Mouse (Mus musculus): ENCODE results near the gene Zdhhc16.
"Not testable (repeated sequence)": the region's sequence is repeated elsewhere in the genome, so short reads cannot be mapped to it uniquely, and the experiment has no call there.

Gene Zdhhc16

DNA sequence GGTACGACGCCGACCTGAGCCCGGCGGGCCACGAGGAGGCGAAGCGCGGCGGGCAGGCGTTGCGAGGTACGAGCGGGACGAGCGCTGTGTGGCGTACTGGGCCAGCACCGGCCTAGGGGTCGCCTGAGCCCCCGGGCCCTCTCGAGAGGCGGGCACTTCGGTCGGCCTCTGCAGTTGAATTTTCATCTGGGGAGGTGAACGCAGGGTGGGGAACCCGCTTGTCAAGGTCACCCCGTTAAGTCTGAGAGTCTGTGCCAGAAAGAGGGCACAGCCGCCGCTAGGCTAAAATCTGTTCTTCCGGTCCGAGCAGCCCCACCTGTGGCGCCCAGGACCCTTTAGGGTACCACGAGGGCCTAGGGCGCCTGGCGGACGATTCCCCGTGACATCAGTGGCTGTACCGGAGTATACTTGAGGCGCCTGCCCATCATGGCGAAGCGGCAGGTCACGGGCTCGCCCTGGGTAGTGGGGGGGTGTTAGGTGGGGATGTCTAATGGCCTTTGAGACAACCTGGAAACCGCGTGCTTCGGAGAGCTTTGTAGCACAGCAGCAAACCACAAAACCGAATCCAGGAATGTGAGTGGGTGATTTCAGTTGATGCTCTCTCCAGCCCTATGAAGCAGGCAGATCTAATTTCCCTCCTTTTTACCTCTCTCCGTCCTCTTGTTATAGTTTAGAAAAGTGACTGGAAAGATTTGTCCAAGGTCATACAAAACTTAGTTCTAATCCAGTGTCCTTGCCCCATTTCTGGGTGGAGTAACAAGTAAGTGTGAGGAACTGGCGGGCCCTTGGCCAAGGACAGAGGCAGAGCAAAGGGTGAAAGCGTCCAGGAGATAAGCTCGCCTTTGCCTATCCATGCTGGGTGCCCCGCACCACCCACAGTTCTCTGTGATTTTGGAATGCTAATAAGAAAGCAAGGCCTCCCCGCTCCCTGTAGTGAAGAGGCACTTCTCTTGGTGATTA lies 20.9 kb upstream of the Zdhhc16 start:
- peak; percentile 57; the same call in 1 of the 2 replicates for ATAC-seq (ENCODE audit: insufficient number of reproducible peaks, low FRiP score, low TSS enrichment)

DNA sequence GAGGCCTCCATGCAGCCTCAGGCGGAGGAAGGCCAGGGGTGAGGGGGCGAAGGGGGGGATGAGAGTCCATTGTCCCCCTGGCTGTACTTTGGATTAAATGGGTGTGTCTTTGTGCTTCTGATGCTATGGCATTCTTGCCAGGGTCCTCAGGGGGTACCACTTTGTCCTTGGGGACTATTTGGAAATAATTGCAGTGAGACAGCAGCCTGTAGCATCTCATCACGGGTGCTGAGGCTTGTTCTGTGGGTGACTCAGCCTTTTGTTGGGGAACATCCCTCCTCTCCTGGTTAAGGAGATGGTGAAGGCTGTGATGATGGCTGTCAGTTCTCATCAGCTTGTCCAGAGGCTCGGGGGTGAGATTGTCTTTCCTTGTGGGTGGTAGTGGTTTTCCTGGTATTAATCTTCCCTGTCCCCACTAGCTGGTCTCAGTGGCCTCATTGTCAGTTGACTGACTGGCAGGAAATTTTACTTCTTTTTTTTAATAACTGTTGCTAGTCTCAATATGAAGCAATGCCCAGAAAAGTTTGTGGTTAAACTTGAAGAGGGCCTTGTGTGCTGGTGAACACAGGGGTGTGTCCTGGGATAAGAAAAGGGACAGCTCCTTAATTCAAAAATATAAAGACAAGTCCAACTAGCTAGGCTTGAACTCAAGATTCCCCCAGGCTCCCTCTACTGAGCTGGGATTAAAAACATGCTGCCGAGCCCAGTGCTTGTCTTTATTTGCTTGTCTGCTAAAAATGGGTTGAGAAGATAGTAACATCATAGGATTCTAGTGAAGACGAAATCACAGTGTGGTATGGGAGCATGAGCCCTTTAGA lies 19.3 kb upstream of the Zdhhc16 start:
- no peak for ATAC-seq (ENCODE audit: insufficient number of reproducible peaks, low FRiP score, low TSS enrichment)

DNA sequence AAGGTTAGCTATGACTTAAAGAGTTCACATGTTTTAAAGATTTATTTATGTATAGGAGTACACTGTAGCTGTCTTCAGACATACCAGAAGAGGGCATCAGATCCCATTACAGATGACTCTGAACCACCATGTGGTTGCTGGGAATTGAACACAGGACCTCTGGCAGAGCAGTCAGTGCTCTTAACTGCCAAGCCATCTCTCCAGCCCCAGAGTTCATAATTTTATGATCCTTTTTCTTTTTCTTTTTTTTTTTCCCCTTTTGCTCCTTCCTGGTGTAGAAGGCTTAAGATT lies 18.7 kb upstream of the Zdhhc16 start:
- not testable (repeated sequence) for ATAC-seq (ENCODE audit: insufficient number of reproducible peaks, low FRiP score, low TSS enrichment)

DNA sequence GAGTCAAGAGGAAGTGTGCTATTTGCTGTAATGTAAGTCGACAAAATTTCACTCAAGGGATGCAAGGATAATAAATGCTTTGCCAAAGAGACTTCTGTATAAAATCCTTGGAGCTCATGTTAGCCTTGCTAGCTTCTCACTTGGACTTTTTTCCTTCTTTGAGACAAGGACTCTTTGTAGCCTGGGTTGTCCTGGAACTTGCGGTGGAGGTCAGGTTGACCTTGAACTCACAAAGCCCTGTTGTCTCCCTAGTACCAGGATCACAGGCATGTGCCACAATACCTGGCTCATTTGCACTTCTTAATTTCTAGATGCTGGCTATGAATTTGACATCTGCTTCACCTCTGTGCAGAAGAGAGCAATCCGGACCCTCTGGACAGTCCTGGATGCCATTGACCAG lies 18.0 kb upstream of the Zdhhc16 start:
- ATAC-seq (ENCODE audit: insufficient number of reproducible peaks, low FRiP score, low TSS enrichment), result no peak

DNA sequence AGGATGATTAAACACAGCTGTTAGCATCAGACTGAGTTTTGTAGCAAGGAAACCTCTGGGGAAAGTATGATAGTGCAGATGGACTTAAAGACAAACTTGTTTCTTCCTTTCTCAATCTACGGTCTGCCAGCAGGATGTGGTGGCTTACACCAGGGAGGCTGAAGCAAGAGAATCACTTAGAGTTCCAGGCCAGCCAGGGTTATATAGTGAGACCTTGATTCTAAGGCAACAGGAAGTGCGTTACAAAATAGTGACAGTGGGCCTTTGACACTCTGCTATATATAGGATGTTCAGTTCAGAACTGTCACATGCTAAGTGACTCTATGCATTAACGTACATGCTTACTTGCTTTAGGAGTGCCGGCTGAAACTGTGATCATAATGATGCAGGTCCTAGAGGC lies 16.4 kb upstream of the Zdhhc16 start:
- ATAC-seq (ENCODE audit: insufficient number of reproducible peaks, low FRiP score, low TSS enrichment), result no peak

DNA sequence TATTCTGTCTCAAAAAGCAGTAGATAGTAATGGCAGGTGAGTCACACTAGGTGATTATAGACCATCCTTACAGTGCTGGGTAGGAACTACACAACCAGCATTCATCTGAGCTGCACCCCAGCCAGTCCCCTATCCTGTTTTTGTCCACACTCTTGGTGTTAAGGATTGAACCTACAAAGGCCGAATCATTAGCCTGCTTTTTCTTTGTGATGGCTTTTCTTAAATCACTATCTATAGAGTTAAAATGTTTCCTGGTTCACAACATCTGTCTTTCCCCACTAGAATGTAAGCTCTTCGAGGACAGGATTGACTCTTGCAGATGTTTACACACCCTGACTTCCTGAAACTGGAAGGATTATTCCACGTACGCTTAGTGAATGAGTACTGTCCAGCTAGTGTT lies 13.8 kb upstream of the Zdhhc16 start:
- ATAC-seq (ENCODE audit: insufficient number of reproducible peaks, low FRiP score, low TSS enrichment), result no peak

DNA sequence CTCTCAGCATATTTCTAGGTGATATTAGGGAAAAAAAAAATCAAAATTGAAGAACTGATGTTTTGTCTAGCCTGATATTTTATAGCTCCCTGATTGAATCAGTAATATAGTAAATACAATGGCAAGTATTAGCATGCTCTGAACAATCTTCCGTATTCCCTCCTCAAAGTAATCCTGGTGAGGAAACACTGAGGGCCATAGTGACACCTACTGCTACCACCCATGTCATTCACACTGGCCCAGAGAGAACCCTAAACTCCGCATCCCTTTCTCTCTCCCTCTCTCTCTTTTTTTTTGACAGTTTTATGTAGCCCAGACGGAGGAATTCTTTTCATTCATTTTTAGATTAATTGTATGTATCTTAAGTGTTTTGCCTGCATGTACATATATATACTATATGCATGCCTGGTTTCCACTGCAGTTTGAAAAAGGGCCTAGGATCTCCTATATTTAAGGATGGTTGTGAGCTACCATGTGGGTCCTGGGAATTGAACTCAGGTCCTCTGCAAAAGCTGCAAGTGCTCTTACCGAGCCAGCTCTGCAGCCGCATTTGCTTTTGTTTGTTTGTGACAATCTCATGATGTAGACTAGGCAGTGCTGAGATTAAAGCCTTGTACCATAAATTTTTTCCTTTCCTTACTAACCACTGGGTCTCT lies 12.7 kb upstream of the Zdhhc16 start:
- no peak for ATAC-seq (ENCODE audit: insufficient number of reproducible peaks, low FRiP score, low TSS enrichment)

DNA sequence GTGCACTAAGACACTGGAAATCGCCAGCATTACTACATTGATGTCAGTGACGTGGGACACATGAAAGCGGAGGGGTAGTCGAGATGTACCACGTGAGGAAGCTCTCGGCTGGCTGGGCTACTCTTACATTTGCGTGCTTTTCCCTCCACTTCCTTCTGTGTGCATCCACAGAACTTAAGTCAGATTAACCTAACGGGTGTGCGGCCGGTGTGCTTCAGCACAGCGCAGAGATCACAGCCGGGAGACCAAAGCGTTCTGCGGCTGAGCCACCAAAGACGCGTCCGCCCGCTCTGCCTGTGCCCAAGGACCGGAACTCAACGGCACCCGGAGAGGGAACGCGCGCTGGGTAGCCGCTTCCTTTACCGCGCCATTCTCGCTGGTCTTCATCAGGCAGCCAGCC lies 594 bp upstream of the Zdhhc16 start:
- ATAC-seq (ENCODE audit: insufficient number of reproducible peaks, low FRiP score, low TSS enrichment), result 0 out of 2 replicates have a peak, but pooled peaks have one; percentile 6

DNA sequence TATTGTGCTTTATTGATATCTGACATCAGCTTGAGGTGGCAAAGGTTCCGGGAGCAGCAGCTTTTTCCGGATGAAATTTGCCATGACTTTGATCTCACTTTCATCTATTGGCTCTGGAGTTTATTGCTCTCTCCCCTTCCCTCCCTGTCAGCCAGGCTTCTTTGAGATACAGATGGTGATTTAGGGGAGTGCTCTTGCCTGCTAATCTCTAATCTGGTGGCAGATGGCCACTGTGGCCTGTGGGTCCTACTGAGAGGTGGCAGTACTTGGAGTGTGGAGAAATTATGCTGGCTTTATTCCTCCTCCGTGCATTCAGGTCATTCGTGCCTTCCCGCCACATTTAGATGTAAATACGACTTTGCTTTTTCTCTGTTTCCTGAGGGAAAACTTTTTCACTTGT lies 844 bp downstream of the Zdhhc16 start:
- ATAC-seq (ENCODE audit: insufficient number of reproducible peaks, low FRiP score, low TSS enrichment), result no peak

DNA sequence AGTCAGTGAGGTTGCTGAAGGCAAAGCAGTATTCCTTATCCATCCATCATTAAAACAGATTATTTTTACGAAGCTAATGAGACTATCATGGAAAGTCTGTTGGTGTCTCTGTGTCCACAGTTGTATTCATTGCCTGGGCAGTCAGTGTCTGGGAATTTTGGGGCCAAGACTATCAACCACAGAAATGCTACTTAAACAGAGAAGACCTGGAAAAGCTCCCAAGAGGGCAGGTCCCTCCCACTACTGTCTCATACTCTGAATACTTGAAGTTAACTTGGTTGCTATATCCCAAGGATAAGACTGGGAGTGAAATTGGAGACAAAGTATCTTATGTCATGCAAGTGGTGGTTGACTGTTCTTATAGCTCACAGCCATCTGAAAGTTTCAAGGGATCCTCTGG lies 2.6 kb downstream of the Zdhhc16 start:
- no peak for ATAC-seq (ENCODE audit: insufficient number of reproducible peaks, low FRiP score, low TSS enrichment)

DNA sequence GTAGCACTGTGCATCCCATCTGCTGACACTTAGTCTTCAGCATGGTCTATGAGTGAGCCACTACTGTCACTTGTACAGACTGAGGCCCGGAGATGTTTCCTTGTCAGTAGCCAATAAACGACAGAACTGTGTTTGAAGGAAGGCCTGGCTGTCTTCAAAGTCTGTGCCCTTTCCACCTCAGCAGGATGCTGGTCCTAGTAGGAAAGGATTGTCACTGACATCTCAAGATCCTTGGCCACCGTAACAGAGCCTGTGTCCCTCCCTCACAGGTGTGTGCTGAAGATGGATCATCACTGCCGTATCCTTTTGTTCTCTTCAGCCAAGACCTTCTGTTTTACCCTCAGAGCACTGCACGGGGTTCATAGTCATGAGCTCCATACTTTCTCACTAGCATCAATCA lies 5.3 kb downstream of the Zdhhc16 start:
- ATAC-seq (ENCODE audit: insufficient number of reproducible peaks, low FRiP score, low TSS enrichment), result no peak

DNA sequence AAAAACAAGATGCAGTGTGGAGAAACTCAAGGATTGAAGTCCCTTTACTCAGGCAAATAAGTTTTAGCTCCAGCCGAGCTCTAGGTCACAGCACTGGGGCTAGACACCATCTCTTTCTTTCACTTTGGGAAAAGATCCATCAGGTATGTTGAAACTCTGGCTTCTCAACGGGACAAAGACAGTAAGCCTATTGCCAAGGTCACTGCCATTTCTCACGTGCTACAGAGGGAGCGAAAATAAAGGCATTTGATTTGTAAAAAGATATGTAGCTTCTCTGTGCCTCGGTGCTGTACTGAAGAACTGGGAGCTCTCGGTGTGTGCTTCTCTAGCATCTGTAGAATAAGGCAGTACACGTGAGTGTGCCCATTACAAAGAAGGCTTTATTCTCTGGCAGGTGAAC lies 10.6 kb downstream of the Zdhhc16 start:
- no peak for ATAC-seq (ENCODE audit: insufficient number of reproducible peaks, low FRiP score, low TSS enrichment)

DNA sequence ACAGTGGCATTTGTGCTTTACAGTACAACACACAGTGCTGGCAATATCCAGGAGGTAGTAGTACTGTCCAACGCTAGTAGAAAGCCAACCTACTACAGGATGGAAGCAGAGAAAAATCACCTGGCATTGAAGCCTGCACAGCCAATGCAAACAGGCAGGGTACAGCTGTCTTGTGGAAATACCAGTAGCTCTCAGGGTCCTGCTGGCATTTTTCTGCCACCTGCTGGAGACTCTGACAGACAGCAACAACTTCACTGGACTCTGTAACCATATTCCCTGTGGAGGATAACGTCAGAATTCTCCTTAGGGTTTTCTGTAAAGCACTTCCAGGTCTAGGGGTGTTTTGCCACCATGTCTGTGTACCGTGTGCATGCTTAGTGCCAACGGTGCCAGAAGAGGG lies 19.0 kb downstream of the Zdhhc16 start:
- ATAC-seq (ENCODE audit: insufficient number of reproducible peaks, low FRiP score, low TSS enrichment), result no peak

DNA sequence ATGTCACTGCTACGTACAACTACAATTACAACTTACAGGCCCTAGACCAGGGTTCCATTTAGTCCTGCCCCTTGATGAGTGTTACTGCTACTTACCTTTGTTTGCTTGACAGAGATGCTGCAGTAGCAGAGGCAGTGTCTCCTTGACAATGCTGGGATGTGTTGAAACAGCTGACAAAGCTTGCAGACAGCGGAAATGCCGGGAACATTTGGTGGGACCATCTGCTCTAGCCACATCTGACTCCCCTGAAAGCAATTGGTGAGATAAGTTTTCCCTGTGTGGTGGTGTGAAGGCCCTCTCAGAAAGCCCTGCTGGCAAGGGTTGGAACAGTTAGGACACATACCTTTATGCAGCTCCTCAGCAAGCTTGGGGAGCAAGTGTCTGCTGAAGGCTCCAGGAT lies 20.3 kb downstream of the Zdhhc16 start:
- ATAC-seq (ENCODE audit: insufficient number of reproducible peaks, low FRiP score, low TSS enrichment), result no peak

DNA sequence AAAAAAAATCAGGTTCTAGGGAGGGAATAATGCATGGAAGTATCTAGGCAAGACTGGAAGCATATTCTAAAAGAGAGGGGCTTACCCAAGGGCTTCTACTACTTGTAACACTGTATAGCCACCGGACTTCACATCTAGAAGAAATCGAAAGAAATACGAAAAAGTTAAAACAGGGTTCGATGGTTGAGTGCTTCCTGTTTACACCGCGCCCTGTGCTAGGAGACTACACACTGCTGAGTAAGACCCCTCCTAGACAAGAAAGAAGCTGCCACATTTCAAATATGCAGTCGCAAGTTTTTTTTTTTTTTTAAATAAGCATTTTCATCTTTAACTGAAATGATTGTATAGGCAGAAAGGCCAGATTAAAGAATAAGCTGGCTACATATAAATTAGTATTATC lies 36.3 kb downstream of the Zdhhc16 start:
- no peak for ATAC-seq (ENCODE audit: insufficient number of reproducible peaks, low FRiP score, low TSS enrichment)

DNA sequence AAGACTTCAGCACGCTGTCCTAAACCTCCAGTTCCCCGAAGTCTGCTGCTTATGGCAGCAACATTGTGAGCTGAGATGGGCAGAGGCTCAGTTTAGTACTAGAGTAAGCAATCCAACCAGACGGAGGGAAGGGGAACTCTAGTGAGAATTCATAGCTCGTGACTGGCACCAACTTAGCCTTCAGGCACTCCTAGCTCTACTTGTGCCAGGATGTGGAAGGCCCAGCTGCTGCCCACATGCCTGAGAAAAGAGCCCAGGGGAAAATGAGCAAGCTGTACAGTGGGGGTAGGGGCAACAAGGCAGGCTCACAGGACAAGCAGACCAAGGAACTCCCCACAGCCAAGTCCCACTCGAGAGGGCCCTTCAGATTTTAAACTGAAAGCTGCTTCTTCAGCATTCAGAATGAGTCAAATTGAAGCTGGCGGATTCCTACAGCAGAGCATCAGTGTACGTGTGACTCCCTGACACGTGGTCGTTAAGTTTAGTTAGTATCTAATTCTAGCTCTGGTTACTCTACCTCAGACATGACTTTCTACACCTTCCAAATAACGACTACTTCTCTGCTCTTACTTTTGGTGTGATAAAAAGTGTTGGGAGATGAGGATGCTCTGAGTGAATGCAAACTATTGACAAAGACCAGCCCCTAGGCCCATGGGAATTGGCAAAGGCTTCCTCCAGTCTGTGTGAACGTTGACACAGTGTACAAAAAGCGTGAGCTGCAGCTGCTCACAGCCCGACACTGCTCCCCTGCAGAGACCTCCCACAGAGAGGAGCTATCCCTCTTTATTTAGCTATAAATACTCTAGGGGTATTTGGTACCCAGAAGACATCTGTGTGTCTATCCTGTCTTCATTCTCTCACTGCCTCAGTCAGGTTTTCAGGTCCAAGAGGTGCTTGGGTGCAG lies 40.9 kb downstream of the Zdhhc16 start:
- ATAC-seq (ENCODE audit: insufficient number of reproducible peaks, low FRiP score, low TSS enrichment), result no peak

DNA sequence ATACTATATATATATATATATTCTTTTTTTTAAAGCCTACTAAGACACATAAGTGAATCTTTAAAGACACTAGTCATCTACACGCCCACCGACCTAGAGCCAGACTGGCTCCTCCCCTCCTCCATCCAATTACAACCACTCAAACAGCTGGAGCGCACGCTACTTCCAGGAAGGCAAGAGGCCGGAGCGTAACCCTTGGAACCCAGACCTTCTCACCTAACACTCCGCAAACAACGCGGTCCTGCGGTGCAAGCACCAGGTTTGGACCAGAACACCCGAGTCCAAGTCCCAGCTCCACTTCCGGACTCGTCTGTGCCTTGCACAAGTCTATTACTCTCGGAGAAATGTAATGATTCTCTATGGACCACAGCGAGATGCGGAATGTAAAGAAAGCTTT lies 47.1 kb downstream of the Zdhhc16 start:
- peak; percentile 2; the same call in 1 of the 2 replicates for ATAC-seq (ENCODE audit: insufficient number of reproducible peaks, low FRiP score, low TSS enrichment)

DNA sequence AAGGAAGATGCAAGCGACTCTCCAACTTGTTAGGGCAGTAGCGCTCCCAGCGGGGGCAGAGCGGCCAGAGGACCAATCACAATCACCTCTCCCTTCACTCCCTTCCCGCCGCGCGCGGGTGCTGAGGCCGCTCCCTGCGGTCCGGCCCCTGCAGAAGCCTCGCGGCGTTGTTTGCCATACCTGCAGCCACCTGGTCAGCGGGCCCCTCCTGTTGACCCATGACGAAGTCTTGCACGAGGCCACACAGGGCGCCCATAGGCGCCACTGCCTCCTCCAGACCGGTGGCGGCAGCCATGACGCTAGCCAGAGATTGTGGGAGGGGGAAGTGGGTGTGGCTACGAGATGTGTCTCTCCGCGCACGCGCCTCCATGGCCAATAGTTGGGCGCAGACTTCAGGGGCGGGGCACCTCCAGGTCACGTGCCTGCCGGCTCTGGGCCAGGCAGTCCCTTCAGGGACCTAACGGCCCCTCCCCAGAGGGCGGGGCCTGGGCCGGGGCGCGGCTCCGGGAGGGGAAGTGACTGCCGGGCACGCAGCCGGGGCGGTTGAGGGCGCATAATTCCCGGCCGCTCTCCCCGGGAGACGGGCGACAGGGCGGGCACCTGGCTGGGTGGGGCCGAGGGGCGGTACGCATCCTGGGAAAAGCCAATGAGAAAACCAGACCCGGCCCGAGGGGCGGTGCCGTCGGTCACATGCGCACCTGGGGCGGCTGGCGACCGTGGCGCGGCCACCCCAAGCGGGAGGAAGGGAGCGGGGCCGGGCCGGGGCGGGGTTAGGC lies 47.7 kb downstream of the Zdhhc16 start, which contains the start of gene Mms19:
TSS of gene Mms19 (minus strand) at position 339 of the 776 bp plus-strand sequence.
- ATAC-seq (ENCODE audit: insufficient number of reproducible peaks, low FRiP score, low TSS enrichment), result peak; percentile 85

DNA sequence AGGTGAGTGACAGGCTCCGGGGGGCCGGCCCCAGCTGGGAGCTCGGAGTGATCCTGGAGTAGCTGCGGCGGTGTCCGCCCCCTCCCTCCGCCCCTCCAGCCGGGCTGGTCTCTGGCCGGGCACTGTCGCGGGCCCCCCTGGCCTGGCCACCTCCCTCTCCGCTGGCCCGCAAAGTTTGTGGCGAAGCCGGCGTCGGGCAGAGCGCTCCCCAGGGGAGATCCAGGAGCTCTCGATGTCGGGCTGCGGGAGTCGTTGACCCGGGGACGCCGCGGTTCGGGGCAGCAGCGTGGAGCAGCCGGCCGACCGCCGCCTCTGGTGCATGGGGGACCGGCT lies 48.3 kb downstream of the Zdhhc16 start, which contains the start of gene Ubtd1:
TSS of gene Ubtd1 (plus strand) at position 169 of the 333 bp plus-strand sequence.
- ATAC-seq (ENCODE audit: insufficient number of reproducible peaks, low FRiP score, low TSS enrichment), result no peak; the same call in 1 of the 2 replicates
